Mouse (Mus musculus) neural tube, embryonic 15.5 days (tissue): Measurements from ENCODE around the gene Slc6a5. TPM values are rescaled to one million over a fixed set of nuclear protein-coding genes. Genes with fewer than 3 reads are reported as not detected.

Experiments
- ATAC-seq: fragments of 200-750 bp; cut with Nextera tagmentation; 2 replicates; pipeline ENCODE4 v1.8.0; 2017; ENCODE audit warnings: mild to moderate bottlenecking, moderate TSS enrichment, moderate library complexity; ENCODE audit not compliant: low FRiP score
- H3K27ac ChIP-seq: fragments of 300-500 bp; sonication (generic); replicated peaks from 2 replicates; pipeline ENCODE4 v1.5.1; 2015; ENCODE audit warnings: mild to moderate bottlenecking, inconsistent platforms
- H3K27me3 ChIP-seq: fragments of 300-500 bp; sonication (generic); replicated peaks from 2 replicates; pipeline ENCODE4 v1.6.1; 2015; ENCODE audit warnings: inconsistent platforms
- H3K36me3 ChIP-seq: fragments of 300-500 bp; sonication (generic); 2 replicates; pipeline ENCODE4 v1.6.1; 2015; ENCODE audit warnings: inconsistent platforms
- H3K4me1 ChIP-seq: fragments of 300-500 bp; sonication (generic); 2 replicates; pipeline ENCODE4 v1.6.1; 2015; ENCODE audit warnings: inconsistent platforms
- H3K4me2 ChIP-seq: fragments of 300-500 bp; sonication (generic); 2 replicates; pipeline ENCODE4 v1.6.1; 2015; ENCODE audit warnings: inconsistent platforms, mild to moderate bottlenecking, moderate library complexity
- H3K4me3 ChIP-seq: fragments of 300-500 bp; sonication (generic); replicated peaks from 2 replicates; pipeline ENCODE4 v1.5.1; 2015; ENCODE audit warnings: mild to moderate bottlenecking, inconsistent platforms
- H3K9ac ChIP-seq: fragments of 300-500 bp; sonication (generic); replicated peaks from 2 replicates; pipeline ENCODE4 v1.6.1; 2015; ENCODE audit warnings: mild to moderate bottlenecking, inconsistent platforms
- H3K9me3 ChIP-seq: fragments of 300-500 bp; sonication (generic); replicated peaks from 2 replicates; pipeline ENCODE4 v1.6.1; 2016; ENCODE audit warnings: inconsistent platforms
- WGBS: fragments of 180-500 bp; shearing (Covaris S2); methylation state at CpG from one replicate; pipeline ENCODE4 v1.1.7; 2015; ENCODE audit warnings: mixed read lengths; 5-methylcytosine and 5-hydroxymethylcytosine counted together
- polyA plus RNA-seq: library from polyadenylated mRNA; unstranded; fragments of >200 nt; fragmentation: Nextera tagmentation; extraction: Ambion mirVana; gene quantifications from 2 replicates; pipeline ENCODE4 v1.2.1, GENCODE M21; 2015

The Slc6a5 gene
- polyA plus RNA-seq = 14.9 and 19.7 TPM in 2 replicates

DNA sequence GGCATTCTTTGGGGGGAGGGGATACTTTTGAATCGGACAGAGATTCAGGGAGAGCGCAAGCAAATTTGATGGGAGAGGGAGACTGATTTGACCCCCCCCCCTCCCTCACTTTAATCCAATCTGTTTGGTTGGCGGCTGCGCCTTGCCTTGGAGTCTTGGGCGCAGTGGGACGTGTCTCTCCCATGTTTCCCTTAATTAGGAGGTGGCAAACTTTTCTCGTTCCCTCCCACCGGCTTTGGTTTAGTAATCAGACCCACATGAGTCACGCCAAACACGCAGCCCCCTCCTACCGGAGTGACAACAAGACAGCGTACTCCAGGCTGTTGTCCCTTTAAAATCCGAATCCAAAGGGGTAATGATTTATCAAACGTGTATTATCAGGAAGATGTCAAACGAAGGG is at the start of gene Slc6a5:
TSS of gene Slc6a5 (plus strand) at position 297 of the 400 bp plus-strand sequence.
- Histone ChIP-seq H3K9ac (peak within 1 kb of the TSS; percentile 56), H3K4me1 (peaks cover 27% of the 10 kb centered on the region), H3K36me3 (no peaks in the 10 kb centered on the region), H3K27ac (peak within 1 kb of the TSS; percentile 85), H3K4me2 (peak within 1 kb of the TSS; percentile 57), H3K4me3 (peak within 1 kb of the TSS; percentile 43), H3K27me3 (peaks cover 76% of the 10 kb centered on the region), H3K9me3 (no peaks in the 10 kb centered on the region)
- WGBS = 1% methylated on average over 15 of the region's 15 CpGs
- peak; percentile 11; the same call in 1 of the 2 replicates for ATAC-seq

DNA sequence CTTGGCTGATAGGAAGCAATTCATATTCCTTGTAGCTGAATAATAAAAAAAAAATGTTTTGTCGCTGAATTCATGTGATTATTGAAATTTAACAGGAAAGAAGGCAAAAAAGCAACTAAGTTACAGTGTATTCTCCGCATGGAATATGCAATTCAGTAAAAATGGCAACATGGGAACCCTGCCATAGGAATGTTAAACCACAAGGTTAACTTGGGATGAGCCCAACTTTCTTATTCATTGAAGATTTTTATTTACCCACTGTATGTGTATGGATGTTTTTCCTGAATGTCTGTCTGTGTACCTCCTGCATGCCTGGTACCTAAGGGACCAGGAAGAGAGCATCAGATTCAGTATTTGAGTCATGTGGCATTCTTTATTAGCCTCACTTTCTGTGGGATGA is 48.8 kb upstream of the Slc6a5 start:
- H3K9ac ChIP-seq = no peak overlapping the region

DNA sequence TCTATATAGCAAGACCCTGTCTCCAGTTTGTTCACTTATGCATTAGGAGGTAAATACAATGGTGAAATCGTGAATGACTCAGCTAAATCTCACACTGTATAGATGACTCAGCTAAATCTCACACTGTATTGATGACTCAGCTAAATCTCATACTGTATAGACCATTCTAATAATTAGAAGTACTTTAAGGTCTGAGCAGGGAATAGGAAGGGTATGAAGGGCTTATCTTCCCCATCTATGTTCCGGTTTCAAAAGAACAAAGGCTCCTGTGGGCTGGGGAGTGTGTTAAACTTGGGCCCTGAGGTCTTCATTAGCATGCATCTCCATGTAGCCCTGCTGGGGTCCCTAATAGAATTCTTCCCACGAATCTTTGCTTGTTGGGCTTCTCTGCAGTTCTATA is 46.2 kb upstream of the Slc6a5 start:
- Histone ChIP-seq H3K36me3 (peaks cover 7% of the 10 kb centered on the region; the same call in 1 of the 2 replicates), H3K4me3 (no peak overlapping the region), H3K9ac (no peak overlapping the region), H3K4me1 (no peaks in the 10 kb centered on the region), H3K4me2 (no peak overlapping the region), H3K27ac (0 out of 2 replicates have a peak overlapping the region, but pooled peaks have one; percentile 9), H3K9me3 (no peaks in the 10 kb centered on the region), H3K27me3 (no peaks in the 10 kb centered on the region)
- no peak for ATAC-seq
- WGBS = 54% methylated on average over 3 of the region's 3 CpGs

More for the DNA sequence above, 48.8 kb upstream of the Slc6a5 start:
- Histone ChIP-seq H3K4me3 (no peak overlapping the region), H3K36me3 (peaks cover 13% of the 10 kb centered on the region; the same call in 1 of the 2 replicates), H3K27me3 (no peaks in the 10 kb centered on the region), H3K9me3 (no peaks in the 10 kb centered on the region), H3K27ac (no peak overlapping the region), H3K4me1 (no peaks in the 10 kb centered on the region), H3K4me2 (no peak overlapping the region)
- 93% methylated on average over 2 of the region's 2 CpGs for WGBS
- no peak for ATAC-seq

DNA sequence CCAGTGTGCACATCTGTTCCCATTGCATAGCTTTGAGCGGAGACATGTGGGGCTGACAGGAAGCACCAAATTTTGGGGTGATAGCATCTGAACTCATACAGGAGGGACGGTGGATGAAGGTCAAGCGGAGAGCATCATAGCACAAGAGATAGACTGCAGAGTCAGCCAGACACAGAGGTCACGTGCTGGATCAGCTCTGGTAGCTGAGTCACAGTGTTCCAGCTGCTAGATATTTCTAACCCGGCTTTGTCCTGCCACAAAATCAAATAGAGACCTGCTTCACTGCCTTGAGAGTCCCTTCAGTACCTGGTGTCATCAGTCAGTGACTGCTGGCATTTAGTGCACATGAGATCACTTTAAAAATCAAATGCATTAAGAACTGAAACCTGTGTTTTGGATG is 40.3 kb upstream of the Slc6a5 start:
- no peak overlapping the region for H3K4me2 ChIP-seq
- no peaks in the 10 kb centered on the region for H3K9me3 ChIP-seq
- peak overlapping the region; percentile 60 for H3K27ac ChIP-seq
- H3K36me3 ChIP-seq = no peaks in the 10 kb centered on the region
- peaks cover 6% of the 10 kb centered on the region; the same call in 1 of the 2 replicates for H3K4me1 ChIP-seq
- H3K27me3 ChIP-seq = no peaks in the 10 kb centered on the region
- peak; percentile 16; the same call in 1 of the 2 replicates for ATAC-seq
- 76% methylated on average over 5 of the region's 5 CpGs for WGBS
- no peak overlapping the region for H3K9ac ChIP-seq
- H3K4me3 ChIP-seq = no peak overlapping the region

DNA sequence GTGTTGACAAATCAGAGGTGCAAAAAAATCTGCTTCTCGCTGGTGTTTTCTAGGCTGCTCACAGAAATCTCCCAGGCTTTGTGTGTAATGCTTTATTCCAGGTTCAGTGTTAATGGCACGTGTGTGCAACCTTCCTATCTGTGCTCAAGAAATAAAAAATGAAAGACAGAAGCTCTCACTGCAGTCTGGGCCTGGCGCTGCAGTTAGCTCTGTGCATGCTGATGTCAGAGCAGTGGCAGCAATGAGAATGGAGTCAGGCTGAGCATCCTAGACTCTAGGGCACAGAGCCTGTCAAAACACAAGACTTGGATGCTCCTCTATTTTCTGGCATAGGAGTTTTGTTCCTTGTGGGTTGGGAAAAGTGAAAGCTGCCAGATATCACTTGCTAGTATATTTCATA is 39.7 kb upstream of the Slc6a5 start:
- Histone ChIP-seq H3K27ac (peak overlapping the region; percentile 60), H3K27me3 (no peaks in the 10 kb centered on the region), H3K4me3 (no peak overlapping the region), H3K4me1 (peaks cover 6% of the 10 kb centered on the region; the same call in 1 of the 2 replicates), H3K36me3 (no peaks in the 10 kb centered on the region), H3K9me3 (no peaks in the 10 kb centered on the region), H3K9ac (no peak overlapping the region), H3K4me2 (no peak overlapping the region)
- peak; percentile 66 for ATAC-seq
- WGBS = 53% methylated on average over 3 of the region's 3 CpGs

DNA sequence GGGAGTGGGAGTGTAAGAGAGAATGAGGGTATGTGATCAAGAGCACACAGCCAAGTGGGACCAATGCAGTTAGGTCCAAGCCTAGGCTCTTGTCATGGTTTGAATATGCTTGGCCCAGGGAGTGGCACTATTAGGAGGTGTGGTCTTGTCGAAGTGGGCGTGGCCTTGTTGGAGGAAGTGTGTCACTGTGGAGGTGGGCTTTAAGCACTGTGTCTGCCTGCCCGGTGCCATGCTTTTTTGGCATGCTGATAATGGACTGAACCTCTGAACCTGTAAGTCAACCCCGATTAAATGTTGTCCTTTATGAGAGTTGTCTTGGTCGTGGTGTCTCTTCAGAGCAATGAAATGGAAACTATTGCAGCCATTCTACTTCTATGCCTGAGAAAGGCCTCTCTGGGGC is 32.6 kb upstream of the Slc6a5 start:
- Histone ChIP-seq H3K36me3 (no peaks in the 10 kb centered on the region), H3K4me1 (peaks cover 23% of the 10 kb centered on the region), H3K27me3 (no peaks in the 10 kb centered on the region), H3K9me3 (no peaks in the 10 kb centered on the region), H3K27ac (no peak overlapping the region), H3K4me3 (no peak overlapping the region), H3K9ac (no peak overlapping the region), H3K4me2 (no peak overlapping the region)
- no peak for ATAC-seq
- 86% methylated on average over 5 of the region's 5 CpGs for WGBS

DNA sequence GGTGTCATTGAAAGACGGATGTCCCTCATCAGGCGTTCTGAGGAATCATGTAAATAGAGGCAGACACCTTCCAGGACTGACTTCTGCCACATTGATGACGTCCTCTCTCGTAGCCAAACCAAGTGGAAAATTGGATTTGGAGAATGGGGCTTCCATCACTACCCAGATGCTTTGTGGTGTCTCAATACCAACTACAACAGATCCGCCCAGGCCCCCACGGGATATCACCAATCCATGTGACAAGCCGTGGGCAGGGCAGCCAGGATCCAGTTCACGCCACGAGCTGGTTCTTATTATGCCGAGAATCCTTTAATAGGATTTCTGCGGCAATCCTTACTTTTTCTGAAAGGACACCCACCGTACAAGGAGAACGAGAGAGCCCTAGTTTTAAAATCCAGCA is 30.9 kb upstream of the Slc6a5 start:
- H3K9ac ChIP-seq = no peak overlapping the region
- no peak overlapping the region for H3K4me3 ChIP-seq
- WGBS = 54% methylated on average over 13 of the region's 13 CpGs
- H3K9me3 ChIP-seq = no peaks in the 10 kb centered on the region
- peak overlapping the region; percentile 71 for H3K27ac ChIP-seq
- no peak; the same call in 1 of the 2 replicates for ATAC-seq
- no peaks in the 10 kb centered on the region for H3K36me3 ChIP-seq
- no peak overlapping the region for H3K4me2 ChIP-seq
- peaks cover 32% of the 10 kb centered on the region for H3K4me1 ChIP-seq
- no peaks in the 10 kb centered on the region for H3K27me3 ChIP-seq

DNA sequence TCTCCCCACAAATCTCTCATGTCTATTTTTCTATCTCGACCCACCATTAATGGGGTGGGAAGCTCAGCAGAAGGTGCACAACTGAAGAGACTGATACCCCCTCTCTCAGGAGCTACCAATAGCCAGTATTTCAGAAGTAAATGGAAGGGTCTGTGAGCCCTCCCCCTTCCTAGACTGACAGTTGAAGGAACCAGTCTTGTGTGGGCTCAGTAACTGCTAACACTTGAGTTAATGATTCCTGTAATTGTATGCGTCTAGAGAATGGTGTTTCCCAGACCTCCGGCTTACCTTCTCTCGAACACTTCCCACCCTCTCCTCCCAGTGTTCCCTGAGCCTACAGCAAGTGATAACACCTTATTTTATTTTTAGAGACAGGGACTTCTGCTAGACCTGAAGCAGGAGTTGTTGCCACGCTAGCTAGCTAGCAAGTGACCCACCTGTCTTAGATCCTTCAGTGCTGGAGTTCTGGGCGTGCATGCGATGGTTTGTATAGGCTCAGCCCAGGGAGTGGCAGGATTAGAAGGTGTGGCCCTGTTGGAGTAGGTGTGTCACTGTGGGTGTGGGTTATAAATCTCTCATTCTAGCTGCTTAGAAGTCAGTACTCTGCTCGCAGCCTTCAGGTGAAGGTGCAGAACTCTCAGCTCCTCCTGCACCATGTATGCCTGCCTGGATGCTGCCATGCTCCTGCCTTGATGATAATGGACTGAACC is 29.8 kb upstream of the Slc6a5 start:
- H3K4me1 ChIP-seq = peaks cover 32% of the 10 kb centered on the region
- peak; percentile 9; the same call in 1 of the 2 replicates for ATAC-seq
- peak overlapping the region; percentile 71 for H3K27ac ChIP-seq
- H3K4me3 ChIP-seq = no peak overlapping the region
- WGBS = 71% methylated on average over 8 of the region's 8 CpGs
- H3K36me3 ChIP-seq = no peaks in the 10 kb centered on the region
- no peaks in the 10 kb centered on the region for H3K27me3 ChIP-seq
- no peak overlapping the region for H3K4me2 ChIP-seq
- no peaks in the 10 kb centered on the region for H3K9me3 ChIP-seq
- H3K9ac ChIP-seq = no peak overlapping the region

DNA sequence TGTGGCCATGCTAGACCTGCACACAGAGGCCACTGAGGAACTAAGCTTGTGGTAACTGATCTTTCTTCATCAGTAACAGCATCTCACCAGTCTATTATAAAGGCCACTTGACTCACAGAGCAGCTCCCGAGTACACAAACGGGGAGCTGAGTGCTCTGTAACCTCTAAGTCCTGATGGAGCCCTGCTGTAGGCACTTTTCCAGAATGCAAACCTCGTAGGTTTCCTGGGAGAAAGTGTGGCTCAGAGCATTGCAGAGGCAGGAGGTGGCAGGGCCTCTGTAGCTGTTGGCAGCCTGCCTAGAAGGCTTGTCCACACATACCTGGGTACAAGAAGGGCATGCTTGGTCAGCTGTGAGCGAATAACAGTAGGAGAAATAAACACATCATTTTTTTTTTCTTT is 27.7 kb upstream of the Slc6a5 start:
- Histone ChIP-seq H3K9ac (no peak overlapping the region), H3K9me3 (no peaks in the 10 kb centered on the region), H3K4me2 (peak overlapping the region; percentile 22), H3K4me1 (peaks cover 32% of the 10 kb centered on the region), H3K4me3 (no peak overlapping the region), H3K36me3 (no peaks in the 10 kb centered on the region), H3K27me3 (no peaks in the 10 kb centered on the region), H3K27ac (peak overlapping the region; percentile 71)
- 20% methylated on average over 4 of the region's 4 CpGs for WGBS
- ATAC-seq = peak; percentile 42; the same call in 1 of the 2 replicates

DNA sequence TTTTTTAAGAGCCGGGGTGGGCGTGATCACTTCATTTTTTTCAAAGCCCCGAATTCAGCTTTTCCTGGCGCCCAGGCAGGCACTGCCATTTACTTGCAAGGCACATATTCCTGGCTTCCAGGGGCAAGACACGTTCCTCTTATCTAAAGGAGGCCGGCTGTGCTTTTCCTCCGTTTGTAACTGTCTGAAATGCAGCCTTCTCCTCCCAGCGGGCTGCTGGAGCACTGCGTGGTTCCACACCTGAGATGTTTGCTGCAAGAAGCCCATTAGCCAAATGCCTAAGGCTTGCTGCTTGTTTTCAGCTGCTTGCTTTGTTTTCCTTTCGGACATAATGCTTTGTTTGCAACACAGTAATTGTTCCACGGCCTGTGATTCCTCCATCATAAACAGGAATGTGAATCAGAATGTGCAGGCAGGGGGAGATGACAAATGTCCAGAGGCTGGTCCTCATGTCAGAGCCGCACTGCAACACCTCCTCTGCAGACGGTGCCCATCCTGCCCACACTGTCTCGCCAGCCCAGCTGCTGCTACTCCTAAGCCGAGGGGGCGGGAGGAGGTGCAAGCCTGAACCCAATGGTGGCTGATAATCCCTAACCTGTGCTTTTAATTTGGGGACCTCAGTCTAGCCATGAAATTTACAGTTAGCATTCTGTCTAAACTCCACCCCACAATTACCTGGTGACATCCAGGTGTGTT is 27.1 kb upstream of the Slc6a5 start:
- Histone ChIP-seq H3K36me3 (no peaks in the 10 kb centered on the region), H3K27me3 (no peaks in the 10 kb centered on the region), H3K4me3 (no peak overlapping the region), H3K9me3 (no peaks in the 10 kb centered on the region), H3K4me1 (peaks cover 32% of the 10 kb centered on the region), H3K9ac (no peak overlapping the region), H3K27ac (peak overlapping the region; percentile 71), H3K4me2 (peak overlapping the region; percentile 22)
- WGBS = 21% methylated on average over 16 of the region's 16 CpGs
- ATAC-seq = peak; percentile 79

DNA sequence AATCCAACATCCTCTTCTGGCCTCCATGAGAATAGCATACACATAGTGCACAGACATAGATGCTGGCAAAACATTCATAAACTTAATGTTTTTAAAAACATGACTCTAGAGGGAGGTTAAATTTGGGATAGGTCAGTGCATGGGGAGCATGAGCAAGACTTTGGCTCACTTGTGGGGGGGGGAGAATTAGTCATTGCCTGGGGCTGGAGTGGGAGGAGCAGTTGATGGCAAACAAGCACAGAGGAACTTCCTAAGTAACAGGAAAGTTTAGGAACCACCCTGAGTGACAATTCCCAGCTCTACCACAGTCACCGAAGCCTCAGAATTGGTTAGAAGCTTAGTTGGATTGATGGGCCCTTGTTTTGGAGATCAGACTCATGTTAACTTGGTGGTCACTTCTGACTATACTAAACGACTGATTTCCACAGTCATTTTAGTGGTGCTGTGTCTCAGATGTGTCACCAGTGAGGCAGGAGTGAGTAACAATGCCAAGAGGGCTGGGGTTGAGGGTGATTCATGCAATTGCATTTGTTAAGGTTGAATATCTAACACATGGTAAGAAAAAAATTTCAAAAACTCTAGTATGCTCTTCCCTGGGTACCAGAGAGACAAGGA is 22.1 kb upstream of the Slc6a5 start:
- Histone ChIP-seq H3K27ac (no peak overlapping the region), H3K4me3 (no peak overlapping the region), H3K27me3 (no peaks in the 10 kb centered on the region), H3K9me3 (no peaks in the 10 kb centered on the region), H3K9ac (no peak overlapping the region), H3K36me3 (no peaks in the 10 kb centered on the region), H3K4me1 (peaks cover 4% of the 10 kb centered on the region), H3K4me2 (no peak overlapping the region)
- WGBS = 80% methylated on average over 2 of the region's 2 CpGs
- ATAC-seq = no peak
